Mouse (Mus musculus): Measurements from ENCODE around the gene Bend4. TPM values are rescaled to one million over a fixed set of nuclear protein-coding genes. Genes with fewer than 3 reads are reported as not detected.

The Bend4 gene
- polyA plus RNA-seq, 1 experiment from 2014 or later = 12.6 TPM

GRCm38 (mm10) chr5:67408391-67408790 is 19.7 kb downstream of the Bend4 start:
- Histone ChIP-seq H3K9me3 (no peaks in the 10 kb centered on the region), H3K36me3 (peaks cover 30% of the 10 kb centered on the region), H3K27me3 (no peaks in the 10 kb centered on the region), H3K4me2 (no peak overlapping the region), H3K9ac (no peak overlapping the region), H3K4me1 (replicated peaks) (no peaks in the 10 kb centered on the region), H3K4me3 (no peak overlapping the region), H3K27ac (no peak overlapping the region)
- ATAC-seq (ENCODE audit: low FRiP score) = no peak
- WGBS = 96% methylated on average over 6 of the region's 6 CpGs

GRCm38 (mm10) chr5:67404919-67405318 is 23.2 kb downstream of the Bend4 start:
- no peak for ATAC-seq (ENCODE audit: low FRiP score)
- Histone ChIP-seq H3K4me2 (no peak overlapping the region), H3K36me3 (peaks cover 23% of the 10 kb centered on the region), H3K4me1 (replicated peaks) (no peaks in the 10 kb centered on the region), H3K27ac (no peak overlapping the region), H3K9ac (no peak overlapping the region), H3K27me3 (no peaks in the 10 kb centered on the region), H3K4me3 (no peak overlapping the region), H3K9me3 (no peaks in the 10 kb centered on the region)
- WGBS = 92% methylated on average over 9 of the region's 9 CpGs

DNA sequence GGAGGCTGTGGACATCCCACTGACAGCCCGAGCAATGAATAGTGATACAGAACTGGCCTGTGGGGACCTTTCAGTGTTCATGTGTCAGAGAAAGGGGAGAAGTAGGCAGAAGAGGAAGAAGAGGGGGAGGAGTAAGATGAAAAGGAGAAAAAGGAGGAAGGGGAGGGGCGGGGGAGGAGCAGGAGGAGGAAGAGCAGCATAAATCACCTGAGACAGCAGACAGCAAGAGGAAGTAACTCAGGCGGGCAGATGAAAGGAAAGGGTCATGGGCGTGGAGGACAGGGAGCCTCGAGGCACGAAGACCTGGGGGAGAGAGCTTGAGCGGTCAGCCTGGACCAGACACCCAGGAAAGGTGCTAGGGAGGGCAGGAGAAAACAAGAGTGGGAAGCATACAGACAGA is 23.7 kb downstream of the Bend4 start:
- Histone ChIP-seq H3K4me3 (no peak overlapping the region), H3K36me3 (peaks cover 23% of the 10 kb centered on the region), H3K4me1 (replicated peaks) (no peaks in the 10 kb centered on the region), H3K9me3 (no peaks in the 10 kb centered on the region), H3K4me2 (no peak overlapping the region), H3K27ac (no peak overlapping the region), H3K27me3 (no peaks in the 10 kb centered on the region), H3K9ac (no peak overlapping the region)
- no peak for ATAC-seq (ENCODE audit: low FRiP score)
- WGBS = 76% methylated on average over 7 of the region's 7 CpGs

DNA sequence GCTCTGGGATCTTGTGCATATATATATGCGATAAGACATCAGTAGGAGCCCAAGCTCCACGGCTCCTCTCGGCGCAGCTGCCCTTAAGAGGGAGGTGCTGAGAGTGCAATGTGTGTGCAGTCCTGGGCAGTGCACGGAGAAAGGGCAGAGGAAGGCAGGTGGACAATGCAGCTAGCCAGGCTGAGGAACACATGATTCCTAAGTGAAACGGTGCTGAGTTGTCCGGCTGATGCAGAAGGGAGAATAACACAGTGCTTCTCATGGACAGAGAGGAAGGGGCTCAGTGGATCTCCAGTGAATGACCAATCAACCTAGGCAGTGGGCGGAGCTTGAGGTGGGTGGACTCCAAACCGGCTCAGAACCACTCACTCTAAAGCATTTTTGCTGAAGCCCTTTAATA is 26.5 kb downstream of the Bend4 start:
- ATAC-seq (ENCODE audit: low FRiP score) = no peak
- no peak overlapping the region for H3K4me3 ChIP-seq
- WGBS = 81% methylated on average over 9 of the region's 9 CpGs
- no peaks in the 10 kb centered on the region for H3K27me3 ChIP-seq
- peaks cover 45% of the 10 kb centered on the region for H3K36me3 ChIP-seq
- H3K9ac ChIP-seq = no peak overlapping the region
- H3K27ac ChIP-seq = no peak overlapping the region
- H3K4me1 ChIP-seq (replicated peaks) = no peaks in the 10 kb centered on the region
- H3K9me3 ChIP-seq = no peaks in the 10 kb centered on the region
- H3K4me2 ChIP-seq = no peak overlapping the region

GRCm38 (mm10) chr5:67400608-67401480 is 27.3 kb downstream of the Bend4 start:
- Histone ChIP-seq H3K9ac (no peak overlapping the region), H3K36me3 (peaks cover 47% of the 10 kb centered on the region), H3K4me2 (no peak overlapping the region), H3K9me3 (no peaks in the 10 kb centered on the region), H3K4me1 (replicated peaks) (no peaks in the 10 kb centered on the region), H3K4me3 (no peak overlapping the region), H3K27me3 (no peaks in the 10 kb centered on the region), H3K27ac (no peak overlapping the region)
- WGBS = 78% methylated on average over 12 of the region's 12 CpGs
- ATAC-seq (ENCODE audit: low FRiP score) = no peak

- Histone ChIP-seq H3K27me3 (no peaks in the 10 kb centered on the region), H3K9me3 (no peaks in the 10 kb centered on the region), H3K4me2 (no peak overlapping the region), H3K4me1 (replicated peaks) (no peaks in the 10 kb centered on the region), H3K36me3 (peaks cover 44% of the 10 kb centered on the region), H3K27ac (no peak overlapping the region), H3K9ac (no peak overlapping the region), H3K4me3 (no peak overlapping the region)
- WGBS = 82% methylated on average over 28 of the region's 28 CpGs
- ATAC-seq (ENCODE audit: low FRiP score) = no peak
Observed at GRCm38 (mm10) chr5:67399876-67400607, 28.1 kb downstream of the Bend4 start.

DNA sequence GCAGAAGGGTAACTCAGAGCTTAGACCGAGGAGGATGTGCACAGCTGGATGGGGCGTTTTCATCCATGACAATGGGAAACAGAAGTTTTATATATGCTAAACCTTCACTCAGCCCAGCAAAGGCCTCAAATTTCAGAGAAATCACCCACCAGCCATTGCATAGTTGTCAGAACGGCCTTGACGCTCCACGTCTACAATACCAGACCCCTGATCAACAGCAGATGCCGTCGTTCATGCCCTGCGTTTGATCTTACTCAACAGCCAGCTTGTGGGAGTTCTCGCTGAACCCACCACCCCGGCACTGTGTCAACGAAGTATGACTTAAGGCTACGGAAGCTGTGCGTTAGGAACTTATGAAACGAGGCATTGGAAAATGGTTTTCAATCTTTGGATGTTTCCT is 30.9 kb downstream of the Bend4 start:
- peaks cover 27% of the 10 kb centered on the region for H3K36me3 ChIP-seq
- WGBS = 87% methylated on average over 14 of the region's 14 CpGs
- H3K4me1 ChIP-seq (replicated peaks) = no peaks in the 10 kb centered on the region
- no peak overlapping the region for H3K4me2 ChIP-seq
- H3K27ac ChIP-seq = no peak overlapping the region
- no peak for ATAC-seq (ENCODE audit: low FRiP score)
- H3K27me3 ChIP-seq = no peaks in the 10 kb centered on the region
- H3K9ac ChIP-seq = no peak overlapping the region
- H3K9me3 ChIP-seq = no peaks in the 10 kb centered on the region
- H3K4me3 ChIP-seq = no peak overlapping the region

- no peak for ATAC-seq (ENCODE audit: low FRiP score)
- Histone ChIP-seq H3K27me3 (no peaks in the 10 kb centered on the region), H3K4me2 (no peak overlapping the region), H3K4me3 (no peak overlapping the region), H3K27ac (no peak overlapping the region), H3K36me3 (peaks cover 27% of the 10 kb centered on the region), H3K9me3 (no peaks in the 10 kb centered on the region), H3K9ac (no peak overlapping the region), H3K4me1 (replicated peaks) (no peaks in the 10 kb centered on the region)
- WGBS = 92% methylated on average over 11 of the region's 11 CpGs
Observed at GRCm38 (mm10) chr5:67395211-67395851, 32.8 kb downstream of the Bend4 start.

DNA sequence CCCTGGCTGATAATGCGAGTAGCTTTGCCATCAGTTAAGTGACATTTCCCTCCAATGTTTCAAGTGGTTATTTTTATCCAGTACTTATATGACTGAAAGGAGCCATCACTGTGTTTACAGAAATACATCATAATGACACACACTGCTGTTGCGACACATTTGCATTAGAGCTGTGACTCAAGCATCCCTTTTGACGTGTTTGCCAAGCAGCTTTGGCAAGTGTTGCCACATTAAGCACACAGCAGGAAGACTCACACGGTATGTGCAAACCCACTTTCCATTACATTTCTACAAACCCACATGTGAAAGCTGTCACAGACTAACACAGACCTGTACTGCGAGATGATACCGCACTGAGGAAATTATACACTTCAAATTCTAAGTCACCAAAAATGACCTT is 34.2 kb downstream of the Bend4 start:
- no peak overlapping the region for H3K4me3 ChIP-seq
- peaks cover 26% of the 10 kb centered on the region for H3K36me3 ChIP-seq
- no peak overlapping the region for H3K27ac ChIP-seq
- ATAC-seq (ENCODE audit: low FRiP score) = no peak
- no peak overlapping the region for H3K9ac ChIP-seq
- H3K4me1 ChIP-seq (replicated peaks) = no peaks in the 10 kb centered on the region
- H3K27me3 ChIP-seq = no peaks in the 10 kb centered on the region
- 84% methylated on average over 6 of the region's 6 CpGs for WGBS
- no peak overlapping the region for H3K4me2 ChIP-seq
- H3K9me3 ChIP-seq = no peaks in the 10 kb centered on the region

GRCm38 (mm10) chr5:67382556-67382955 is 45.6 kb downstream of the Bend4 start:
- H3K4me1 ChIP-seq (replicated peaks) = no peaks in the 10 kb centered on the region
- ATAC-seq (ENCODE audit: low FRiP score) = no peak
- no peak overlapping the region for H3K4me3 ChIP-seq
- WGBS = 92% methylated on average over 7 of the region's 7 CpGs
- H3K27me3 ChIP-seq = no peaks in the 10 kb centered on the region
- peaks cover 6% of the 10 kb centered on the region; the same call in 1 of the 2 replicates for H3K36me3 ChIP-seq
- H3K4me2 ChIP-seq = no peak overlapping the region
- no peak overlapping the region for H3K9ac ChIP-seq
- H3K27ac ChIP-seq = no peak overlapping the region
- H3K9me3 ChIP-seq = no peaks in the 10 kb centered on the region

- Histone ChIP-seq H3K36me3 (peaks cover 6% of the 10 kb centered on the region; the same call in 1 of the 2 replicates), H3K9me3 (no peaks in the 10 kb centered on the region), H3K4me2 (no peak overlapping the region), H3K9ac (no peak overlapping the region), H3K4me3 (no peak overlapping the region), H3K4me1 (replicated peaks) (no peaks in the 10 kb centered on the region), H3K27ac (no peak overlapping the region), H3K27me3 (no peaks in the 10 kb centered on the region)
- ATAC-seq (ENCODE audit: low FRiP score) = no peak
- 56% methylated on average over 2 of the region's 2 CpGs for WGBS
Observed at GRCm38 (mm10) chr5:67381690-67382089, 46.4 kb downstream of the Bend4 start.

DNA sequence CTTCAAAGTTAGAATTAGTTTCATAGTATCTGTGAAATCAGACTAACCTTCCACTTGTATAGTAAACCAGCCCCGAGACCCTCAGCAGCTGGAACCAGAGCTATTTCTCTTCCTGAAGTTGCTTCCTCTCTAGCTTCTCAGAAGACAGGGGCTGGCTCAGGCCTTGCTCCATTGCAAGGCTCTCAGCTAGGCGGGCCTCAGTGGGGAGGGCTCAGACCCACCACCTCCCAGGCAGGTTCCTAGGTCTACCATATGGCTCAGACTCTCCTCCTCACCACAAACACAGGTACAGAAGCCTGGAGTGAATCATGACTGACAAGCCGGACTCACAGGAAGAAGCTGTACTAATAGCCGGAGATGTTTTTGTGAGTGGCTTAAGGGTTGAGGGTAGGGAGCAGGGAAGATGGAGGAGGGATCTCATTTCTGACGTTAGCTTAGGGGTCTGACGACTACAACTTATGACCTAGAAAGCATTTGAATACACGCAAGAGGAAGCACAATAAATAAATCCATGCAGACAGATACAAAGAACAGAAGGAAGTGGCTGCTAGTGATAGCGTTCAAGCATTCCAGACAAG is 51.0 kb downstream of the Bend4 start:
- H3K27ac ChIP-seq = no peak overlapping the region
- no peak overlapping the region for H3K4me2 ChIP-seq
- 91% methylated on average over 8 of the region's 8 CpGs for WGBS
- H3K9me3 ChIP-seq = no peaks in the 10 kb centered on the region
- no peaks in the 10 kb centered on the region for H3K4me1 ChIP-seq (replicated peaks)
- no peaks in the 10 kb centered on the region for H3K27me3 ChIP-seq
- no peak overlapping the region for H3K9ac ChIP-seq
- no peak for ATAC-seq (ENCODE audit: low FRiP score)
- no peaks in the 10 kb centered on the region for H3K36me3 ChIP-seq
- no peak overlapping the region for H3K4me3 ChIP-seq

All from hindbrain, embryonic 13.5 days (tissue).